Comparison of ENCODE assay signal across 17 mouse cellular contexts in the genomic region with DNA sequence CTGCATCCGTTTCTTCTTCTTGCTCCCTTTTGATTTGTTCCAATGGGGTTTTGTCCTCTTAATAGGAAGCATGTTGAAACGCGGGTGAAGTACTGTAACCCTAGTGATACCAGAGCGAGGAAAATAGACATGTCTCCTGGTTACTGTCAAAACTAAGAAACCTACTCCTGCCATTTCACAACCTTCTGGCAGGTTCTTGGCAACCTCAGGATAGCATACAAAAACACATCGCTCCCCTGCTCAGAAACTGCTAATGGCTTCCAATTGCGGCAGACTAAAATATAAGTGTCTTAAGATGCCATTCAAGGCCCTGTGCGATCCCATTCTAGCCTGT.
"Had no signal": no experiment of that assay in that cellular context is flagged by ENCODE, and none has a peak within 500 bp of the region (broad histone marks: within the 10 kb centered on the region; RNA-seq: fewer than 3 reads in every experiment).

No protein-coding gene starts in this region.

- H3K9me3 ChIP-seq: limb, embryonic 12.5 days; liver, embryonic 13.5 days; lung, embryonic 15.5 days; midbrain, embryonic 12.5 days; neural tube, embryonic 12.5 days; stomach, embryonic 15.5 days had no signal

- H3K27me3 ChIP-seq: limb, embryonic 12.5 days; liver, embryonic 13.5 days; lung, embryonic 15.5 days; midbrain, embryonic 12.5 days; neural tube, embryonic 12.5 days; stomach, embryonic 15.5 days had no signal

- H3K36me3 ChIP-seq: limb, embryonic 12.5 days; liver, embryonic 13.5 days; lung, embryonic 15.5 days; midbrain, embryonic 12.5 days; neural tube, embryonic 12.5 days; stomach, embryonic 15.5 days had no signal

- H3K4me3 ChIP-seq: left cerebral cortex, adult 2 months; limb, embryonic 12.5 days; liver, embryonic 13.5 days; lung, embryonic 15.5 days; megakaryocyte, embryonic 14.5 days; midbrain, embryonic 12.5 days; neural tube, embryonic 12.5 days; stomach, embryonic 15.5 days had no signal

- H3K9ac ChIP-seq: limb, embryonic 12.5 days; liver, embryonic 13.5 days; liver, postnatal 0 days; lung, embryonic 15.5 days; midbrain, embryonic 12.5 days; neural tube, embryonic 12.5 days; stomach, embryonic 15.5 days had no signal

- DNase-seq: kidney, adult 8-10 months; kidney, postnatal 25 days; liver; liver, embryonic 13.5 days; liver, postnatal 0 days; lung, postnatal 14 days; thymus, adult 2 months; thymus, postnatal 25 days had no signal

- ATAC-seq: intestine, postnatal 0 days; liver, postnatal 0 days had no signal

- H3K27ac ChIP-seq: left cerebral cortex, adult 2 months; limb, embryonic 12.5 days; liver, embryonic 13.5 days; lung, embryonic 15.5 days; macrophage; midbrain, embryonic 12.5 days; neural tube, embryonic 12.5 days; stomach, embryonic 15.5 days had no signal

- H3K4me1 ChIP-seq: liver, embryonic 13.5 days; lung, embryonic 15.5 days; megakaryocyte, embryonic 14.5 days; midbrain, embryonic 12.5 days; stomach, embryonic 15.5 days had no signal

- H3K4me2 ChIP-seq: limb, embryonic 12.5 days; liver, embryonic 13.5 days; lung, embryonic 15.5 days; midbrain, embryonic 12.5 days; neural tube, embryonic 12.5 days; stomach, embryonic 15.5 days had no signal
